Mouse (Mus musculus) liver, embryonic 12.5 days (tissue): ENCODE results near the gene Larp4b. TPM values are rescaled to one million over a fixed set of nuclear protein-coding genes. Genes with fewer than 3 reads are reported as not detected.
"Not testable (repeated sequence)": the region's sequence is repeated elsewhere in the genome, so short reads cannot be mapped to it uniquely, and the experiment has no call there.

ENCODE experiments used
- ATAC-seq: fragments of 200-750 bp; cut with Nextera tagmentation; 2 replicates; pipeline ENCODE4 v1.8.0; 2017; ENCODE audit warnings: moderate number of reproducible peaks, mild to moderate bottlenecking, moderate library complexity
- H3K27ac ChIP-seq: fragments of 300-500 bp; sonication (generic); 2 replicates; pipeline ENCODE4 v1.5.1; 2016; ENCODE audit warnings: mild to moderate bottlenecking
- H3K27me3 ChIP-seq: fragments of 300-500 bp; sonication (generic); replicated peaks from 2 replicates; pipeline ENCODE4 v1.6.1; 2016; ENCODE audit warnings: mild to moderate bottlenecking, moderate library complexity
- H3K36me3 ChIP-seq: fragments of 300-500 bp; sonication (generic); 2 replicates; pipeline ENCODE4 v1.6.1; 2016; ENCODE audit warnings: mild to moderate bottlenecking, moderate library complexity
- H3K4me1 ChIP-seq: fragments of 300-500 bp; sonication (generic); 2 replicates; pipeline ENCODE4 v1.6.1; 2016
- H3K4me2 ChIP-seq: fragments of 300-500 bp; sonication (generic); 2 replicates; pipeline ENCODE4 v1.6.1; 2016; ENCODE audit warnings: mild to moderate bottlenecking, moderate library complexity
- H3K4me3 ChIP-seq: fragments of 300-500 bp; sonication (generic); 2 replicates; pipeline ENCODE4 v1.5.1; 2016; ENCODE audit warnings: mild to moderate bottlenecking, moderate library complexity
- H3K9ac ChIP-seq: fragments of 300-500 bp; sonication (generic); 2 replicates; pipeline ENCODE4 v1.6.1; 2016; ENCODE audit warnings: mild to moderate bottlenecking, moderate library complexity
- H3K9me3 ChIP-seq: fragments of 300-500 bp; sonication (generic); replicated peaks from 2 replicates; pipeline ENCODE4 v1.6.1; 2016; ENCODE audit warnings: mild to moderate bottlenecking, moderate library complexity
- WGBS: fragments of 180-500 bp; shearing (Covaris S2); methylation state at CpG from one replicate; pipeline ENCODE4 v1.1.7; 2016; ENCODE audit not compliant: insufficient replicate concordance; 5-methylcytosine and 5-hydroxymethylcytosine counted together
- polyA plus RNA-seq: library from polyadenylated mRNA; unstranded; fragments of >200 nt; fragmentation: Nextera tagmentation; extraction: Ambion mirVana; gene quantifications from 2 replicates; pipeline ENCODE4 v1.2.1, GENCODE M21; 2016

The Larp4b gene
- 39.1 and 39.3 TPM in 2 replicates for polyA plus RNA-seq

- Histone ChIP-seq H3K4me2 (peak within 1 kb of the TSS; percentile 83), H3K9me3 (no peaks in the 10 kb centered on the region), H3K36me3 (peaks cover 5% of the 10 kb centered on the region; the same call in 1 of the 2 replicates), H3K9ac (peak within 1 kb of the TSS; percentile 97), H3K27me3 (no peaks in the 10 kb centered on the region), H3K4me1 (peaks cover 57% of the 10 kb centered on the region), H3K4me3 (peak within 1 kb of the TSS; percentile 89), H3K27ac (peak within 1 kb of the TSS; percentile 98)
- WGBS, result under 1% methylated on average over 84 of the region's 92 CpGs
- ATAC-seq, result peak; percentile 98
These were observed at the start of gene Larp4b for GRCm38 (mm10) chr13:9093316-9094155. Gene Larp4b (plus strand): TSS chr13:9093881.

DNA sequence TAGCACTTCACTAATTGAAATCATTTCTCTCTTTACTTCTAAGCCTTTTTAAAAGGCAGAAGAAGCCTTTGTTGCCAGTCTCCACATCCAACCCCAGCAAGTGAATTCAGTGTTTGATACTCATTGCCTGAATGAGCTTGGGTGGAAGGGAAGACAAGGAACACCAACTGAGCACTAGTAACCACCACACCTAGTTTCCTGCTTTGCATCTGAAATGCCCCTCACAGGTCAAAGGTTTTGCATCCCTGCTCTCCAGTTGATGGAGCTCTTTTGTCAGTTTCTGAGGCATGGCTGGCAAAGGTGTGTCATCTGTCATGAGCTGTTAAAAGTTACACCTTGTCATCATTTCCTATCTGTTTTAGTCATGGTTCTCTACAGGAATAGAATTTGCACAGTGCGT is 49.0 kb upstream of the Larp4b start:
- H3K4me2 ChIP-seq, result no peak overlapping the region
- no peaks in the 10 kb centered on the region for H3K27me3 ChIP-seq
- no peak overlapping the region for H3K4me3 ChIP-seq
- H3K9me3 ChIP-seq, result no peaks in the 10 kb centered on the region
- no peak overlapping the region for H3K9ac ChIP-seq
- no peak for ATAC-seq
- no peaks in the 10 kb centered on the region for H3K4me1 ChIP-seq
- H3K36me3 ChIP-seq, result no peaks in the 10 kb centered on the region
- 97% methylated on average over 1 of the region's 1 CpGs for WGBS
- H3K27ac ChIP-seq, result no peak overlapping the region

DNA sequence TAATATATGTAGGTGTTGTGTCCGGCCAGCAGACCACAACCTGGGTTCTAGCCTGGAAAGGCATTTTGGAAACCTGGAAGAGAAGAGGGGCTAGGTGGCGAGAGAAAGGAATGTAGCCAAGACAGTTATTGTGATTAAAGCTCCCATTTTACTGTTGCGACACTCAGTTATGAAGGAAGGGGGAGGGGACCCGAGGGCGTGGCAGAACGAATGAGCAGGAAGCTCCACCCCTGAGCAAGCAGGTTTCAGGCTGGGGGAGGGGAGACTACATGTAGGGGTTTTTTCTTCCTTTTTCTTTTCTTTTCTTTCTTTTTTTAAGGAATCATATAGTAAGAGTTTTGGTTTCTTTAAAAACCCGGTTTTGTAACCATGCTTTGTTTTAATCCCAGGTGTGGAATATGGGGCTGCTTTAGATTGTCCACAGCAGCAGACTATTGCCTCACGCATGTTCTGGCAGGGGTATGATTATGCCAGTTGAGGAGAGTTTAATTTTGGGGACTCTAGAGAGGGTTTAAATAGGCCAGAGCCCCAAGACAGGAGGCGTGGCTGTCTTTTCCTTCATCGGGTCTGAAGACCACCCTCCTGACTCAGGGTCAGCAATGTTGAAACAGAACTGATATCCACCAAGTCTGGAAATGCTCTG is 41.5 kb upstream of the Larp4b start:
- not testable (repeated sequence) for H3K36me3 ChIP-seq, H3K27me3 ChIP-seq, H3K9me3 ChIP-seq, H3K9ac ChIP-seq, H3K4me3 ChIP-seq
- 24% methylated on average over 10 of the region's 10 CpGs for WGBS
- peaks cover 15% of the 10 kb centered on the region for H3K4me1 ChIP-seq
- peak overlapping the region; percentile 32; the same call in 1 of the 2 replicates for H3K27ac ChIP-seq
- ATAC-seq, result peak; percentile 82
- peak overlapping the region; percentile 53 for H3K4me2 ChIP-seq

DNA sequence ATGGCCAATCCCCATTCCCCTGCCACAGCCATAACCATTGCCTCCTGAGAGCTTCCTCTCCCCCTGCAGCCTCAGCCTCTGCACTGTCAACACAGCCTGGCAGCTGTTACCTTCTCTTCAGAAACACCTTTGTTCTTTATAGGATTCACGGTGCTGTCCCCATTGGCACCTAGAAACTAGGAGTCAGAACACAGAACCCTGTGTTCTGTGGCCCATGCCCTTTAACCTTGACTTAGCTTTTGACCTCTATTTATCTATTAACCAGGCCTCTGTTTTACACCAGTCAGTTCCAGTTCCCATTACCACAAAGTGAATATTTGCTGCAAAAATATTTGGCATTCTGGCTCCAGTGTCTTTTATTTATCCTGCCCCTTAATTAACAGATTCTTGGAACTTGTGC is 36.4 kb upstream of the Larp4b start:
- no peak overlapping the region for H3K4me2 ChIP-seq
- no peak overlapping the region for H3K9ac ChIP-seq
- H3K4me3 ChIP-seq, result no peak overlapping the region
- H3K9me3 ChIP-seq, result no peaks in the 10 kb centered on the region
- no peak overlapping the region for H3K27ac ChIP-seq
- peaks cover 8% of the 10 kb centered on the region for H3K4me1 ChIP-seq
- peak; percentile 70 for ATAC-seq
- WGBS, result 70% methylated on average over 1 of the region's 1 CpGs
- no peaks in the 10 kb centered on the region for H3K27me3 ChIP-seq
- H3K36me3 ChIP-seq, result no peaks in the 10 kb centered on the region

- Histone ChIP-seq H3K36me3 (no peaks in the 10 kb centered on the region), H3K4me1 (no peaks in the 10 kb centered on the region), H3K27ac (no peak overlapping the region), H3K4me3 (no peak overlapping the region), H3K9me3 (no peaks in the 10 kb centered on the region), H3K27me3 (no peaks in the 10 kb centered on the region), H3K4me2 (no peak overlapping the region), H3K9ac (no peak overlapping the region)
- ATAC-seq, result no peak
- 68% methylated on average over 4 of the region's 4 CpGs for WGBS
These were observed 35.0 kb upstream of the Larp4b start for GRCm38 (mm10) chr13:9058706-9059105.

DNA sequence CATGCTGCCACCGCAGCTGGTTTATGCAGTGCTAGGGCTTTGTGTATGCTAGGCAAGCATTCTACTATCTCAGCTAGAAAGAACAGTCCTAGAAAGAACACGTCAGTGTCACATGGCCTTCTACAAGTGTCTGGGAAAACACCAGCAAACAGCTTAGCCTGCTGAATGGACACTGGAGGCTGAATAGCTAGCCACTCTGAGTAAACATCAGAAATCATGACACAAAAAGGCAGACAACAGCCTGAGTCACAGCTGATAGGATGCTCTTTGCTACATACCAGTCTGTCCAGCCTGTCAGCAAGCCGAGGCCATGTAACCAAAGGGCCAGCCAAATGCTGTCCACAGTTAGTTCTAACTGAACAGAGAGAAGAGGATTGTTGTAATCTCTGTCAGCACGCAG is 32.3 kb upstream of the Larp4b start:
- Histone ChIP-seq H3K4me3 (no peak overlapping the region), H3K9me3 (no peaks in the 10 kb centered on the region), H3K4me2 (no peak overlapping the region), H3K9ac (no peak overlapping the region), H3K4me1 (no peaks in the 10 kb centered on the region), H3K27ac (no peak overlapping the region), H3K36me3 (no peaks in the 10 kb centered on the region), H3K27me3 (peaks cover 8% of the 10 kb centered on the region; the same call in 1 of the 2 replicates)
- ATAC-seq, result no peak
- 56% methylated on average over 4 of the region's 4 CpGs for WGBS

DNA sequence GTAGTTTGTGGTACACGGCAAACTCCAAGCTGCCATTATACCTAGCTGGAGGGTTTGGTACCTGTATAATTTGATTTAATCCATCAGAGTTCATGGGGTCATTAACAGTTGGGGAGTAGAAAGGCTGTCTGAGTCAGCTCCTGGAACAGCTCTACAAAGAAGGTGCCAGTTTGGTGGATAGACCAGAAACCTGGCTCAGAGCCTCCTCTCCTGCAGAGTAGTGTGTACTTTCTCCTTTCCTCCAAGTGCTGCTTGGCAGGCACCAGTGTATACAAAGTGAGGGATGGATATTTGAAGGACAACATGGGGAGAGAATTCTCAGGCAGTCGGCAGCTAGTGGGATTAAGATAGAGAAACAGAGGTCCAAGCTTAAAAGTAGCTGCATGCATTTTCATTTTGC is 29.5 kb upstream of the Larp4b start:
- H3K27me3 ChIP-seq, result peaks cover 8% of the 10 kb centered on the region; the same call in 1 of the 2 replicates
- WGBS, result 56% methylated on average over 2 of the region's 2 CpGs
- H3K4me2 ChIP-seq, result no peak overlapping the region
- no peaks in the 10 kb centered on the region for H3K36me3 ChIP-seq
- H3K4me1 ChIP-seq, result peaks cover 5% of the 10 kb centered on the region; the same call in 1 of the 2 replicates
- no peak overlapping the region for H3K4me3 ChIP-seq
- H3K9me3 ChIP-seq, result no peaks in the 10 kb centered on the region
- H3K27ac ChIP-seq, result no peak overlapping the region
- no peak overlapping the region for H3K9ac ChIP-seq
- no peak for ATAC-seq

GRCm38 (mm10) chr13:9066107-9066506 is 27.6 kb upstream of the Larp4b start:
- H3K4me1 ChIP-seq, result peaks cover 5% of the 10 kb centered on the region; the same call in 1 of the 2 replicates
- H3K9me3 ChIP-seq, result no peaks in the 10 kb centered on the region
- ATAC-seq, result no peak
- H3K27ac ChIP-seq, result no peak overlapping the region
- no peaks in the 10 kb centered on the region for H3K36me3 ChIP-seq
- H3K9ac ChIP-seq, result no peak overlapping the region
- WGBS, result 74% methylated on average over 5 of the region's 5 CpGs
- no peak overlapping the region for H3K4me3 ChIP-seq
- no peak overlapping the region for H3K4me2 ChIP-seq
- peaks cover 10% of the 10 kb centered on the region; the same call in 1 of the 2 replicates for H3K27me3 ChIP-seq

DNA sequence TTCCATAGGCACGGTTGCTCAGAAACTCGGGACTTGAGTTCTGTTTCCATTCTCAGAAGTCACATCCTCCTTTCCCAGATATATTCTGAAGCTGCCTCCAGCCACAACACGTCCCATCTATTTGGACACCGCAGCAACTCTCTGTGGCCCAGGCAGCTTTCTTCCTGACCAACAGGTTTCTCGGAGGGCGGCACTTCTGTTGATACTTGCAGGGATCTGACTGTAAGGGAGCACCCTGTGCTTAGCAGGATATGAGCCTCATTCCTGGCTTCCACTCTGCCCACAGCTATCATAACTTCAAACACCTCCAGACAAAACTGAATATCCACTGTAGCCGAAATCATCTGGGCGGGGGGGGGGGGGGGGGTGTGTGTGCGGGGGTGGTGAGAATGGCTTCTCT is 22.7 kb upstream of the Larp4b start:
- no peaks in the 10 kb centered on the region for H3K9me3 ChIP-seq

GRCm38 (mm10) chr13:9073818-9074217 is 19.9 kb upstream of the Larp4b start:
- 67% methylated on average over 4 of the region's 4 CpGs for WGBS
- ATAC-seq, result no peak; the same call in 1 of the 2 replicates
- peaks cover 2% of the 10 kb centered on the region; the same call in 1 of the 2 replicates for H3K27me3 ChIP-seq
- no peaks in the 10 kb centered on the region for H3K36me3 ChIP-seq
- H3K27ac ChIP-seq, result no peak overlapping the region
- H3K4me3 ChIP-seq, result no peak overlapping the region
- no peaks in the 10 kb centered on the region for H3K9me3 ChIP-seq
- no peak overlapping the region for H3K4me2 ChIP-seq
- H3K4me1 ChIP-seq, result no peaks in the 10 kb centered on the region
- no peak overlapping the region for H3K9ac ChIP-seq

More for the DNA sequence above, 22.7 kb upstream of the Larp4b start:
- H3K9ac ChIP-seq, result no peak overlapping the region
- peaks cover 2% of the 10 kb centered on the region; the same call in 1 of the 2 replicates for H3K27me3 ChIP-seq
- H3K36me3 ChIP-seq, result no peaks in the 10 kb centered on the region
- H3K27ac ChIP-seq, result no peak overlapping the region
- WGBS, result 67% methylated on average over 9 of the region's 9 CpGs
- H3K4me2 ChIP-seq, result no peak overlapping the region
- H3K4me3 ChIP-seq, result no peak overlapping the region
- ATAC-seq, result no peak
- peaks cover 5% of the 10 kb centered on the region; the same call in 1 of the 2 replicates for H3K4me1 ChIP-seq

DNA sequence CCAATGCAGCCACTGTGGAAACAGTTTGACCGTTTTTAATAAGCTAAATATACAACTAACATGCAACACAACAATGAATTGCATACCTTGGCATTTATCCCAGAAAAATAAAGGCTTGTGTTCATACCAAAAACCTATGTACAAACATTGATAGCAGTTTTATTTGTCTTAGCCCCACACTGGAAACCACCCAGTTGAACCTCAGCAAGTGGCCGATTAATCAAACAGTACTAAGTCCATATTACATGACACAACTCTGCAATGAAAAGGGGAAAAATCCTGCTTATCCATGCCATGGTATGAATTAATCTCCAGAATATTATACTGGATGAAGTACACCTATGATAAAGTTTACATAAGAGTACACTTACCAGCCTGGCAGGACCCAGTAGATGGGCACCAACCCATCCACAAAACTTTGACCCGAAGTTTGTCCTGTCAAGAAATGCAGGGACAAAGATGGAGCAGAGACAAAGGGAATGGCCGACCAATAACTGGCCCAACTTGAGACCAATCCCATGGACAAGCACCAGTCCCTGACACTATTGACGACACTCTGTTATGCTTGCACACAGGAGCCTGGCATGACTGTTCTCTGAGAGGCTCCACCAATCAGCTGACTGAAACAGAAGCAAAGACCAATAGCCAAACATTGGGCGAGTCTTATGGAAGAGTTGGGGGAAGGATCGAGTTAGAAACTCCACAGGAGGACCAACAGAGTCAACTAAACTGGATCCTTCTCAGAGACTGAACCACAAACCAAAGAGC is 17.7 kb upstream of the Larp4b start:
- Histone ChIP-seq H3K4me2 (no peak overlapping the region), H3K9ac (no peak overlapping the region), H3K36me3 (no peaks in the 10 kb centered on the region), H3K4me3 (no peak overlapping the region), H3K9me3 (no peaks in the 10 kb centered on the region), H3K27ac (no peak overlapping the region), H3K4me1 (no peaks in the 10 kb centered on the region), H3K27me3 (peaks cover under 1% of the 10 kb centered on the region; the same call in 1 of the 2 replicates)
- WGBS, result 62% methylated on average over 7 of the region's 7 CpGs
- no peak for ATAC-seq
